Mouse (Mus musculus): ENCODE measurements at regions not wholly inside any gene's neighbourhood (a gene's known extent, or its start where the extent isn't known, plus 50 kb on each side); places are given as distances from the start of the nearest gene placed in this dataset.
A peak's percentile ranks its signal among the peaks of the same experiment; 100 is the strongest.

- no peak for DNase-seq (ENCODE audit: low spot score in 2 of 2)
Measured at GRCm38 (mm10) chr8:8102010-8102727, 558.9 kb downstream of the Efnb2 start.

- DNase-seq (ENCODE audit: low spot score in 2 of 2), result no peak
Measured at GRCm38 (mm10) chr8:8092551-8092950, 568.5 kb downstream of the Efnb2 start.

GRCm38 (mm10) chr8:8084652-8085051 is 576.4 kb downstream of the Efnb2 start:
- peak; percentile 17 to 20 for DNase-seq (ENCODE audit: low spot score in 2 of 2)

- no peak for DNase-seq (ENCODE audit: low spot score in 2 of 2)
Measured at GRCm38 (mm10) chr8:8064074-8064473, 597.0 kb downstream of the Efnb2 start.

GRCm38 (mm10) chr8:8054224-8054916 is 606.7 kb downstream of the Efnb2 start:
- no peak for DNase-seq (ENCODE audit: low spot score in 2 of 2)

- DNase-seq (ENCODE audit: low spot score in 2 of 2), result no peak
Measured at GRCm38 (mm10) chr8:8051186-8051585, 609.9 kb downstream of the Efnb2 start.

GRCm38 (mm10) chr8:8050778-8051177 is 610.3 kb downstream of the Efnb2 start:
- no peak for DNase-seq (ENCODE audit: low spot score in 2 of 2)

- DNase-seq (ENCODE audit: low spot score in 2 of 2), result no peak
Measured at GRCm38 (mm10) chr8:8044926-8045325, 616.1 kb downstream of the Efnb2 start.

GRCm38 (mm10) chr8:8044296-8044695 is 616.7 kb downstream of the Efnb2 start:
- no peak for DNase-seq (ENCODE audit: low spot score in 2 of 2)

GRCm38 (mm10) chr8:8037929-8038328 is 623.1 kb downstream of the Efnb2 start:
- DNase-seq (ENCODE audit: low spot score in 2 of 2), result no peak

GRCm38 (mm10) chr8:8011151-8011550 is 649.9 kb downstream of the Efnb2 start:
- no peak for DNase-seq (ENCODE audit: low spot score in 2 of 2)

- no peak for DNase-seq (ENCODE audit: low spot score in 2 of 2)
Measured at GRCm38 (mm10) chr8:7994905-7995304, 666.1 kb downstream of the Efnb2 start.

GRCm38 (mm10) chr8:7988820-7989219 is 672.2 kb downstream of the Efnb2 start:
- no peak for DNase-seq (ENCODE audit: low spot score in 2 of 2)

- no peak for DNase-seq (ENCODE audit: low spot score in 2 of 2)
Measured at GRCm38 (mm10) chr8:7977020-7977419, 684.0 kb downstream of the Efnb2 start.

GRCm38 (mm10) chr8:7973791-7974190 is 687.3 kb downstream of the Efnb2 start:
- DNase-seq (ENCODE audit: low spot score in 2 of 2), result no peak

GRCm38 (mm10) chr8:7964276-7964675 is 696.8 kb downstream of the Efnb2 start:
- DNase-seq (ENCODE audit: low spot score in 2 of 2), result no peak

GRCm38 (mm10) chr8:7956745-7957144 is 704.3 kb downstream of the Efnb2 start:
- DNase-seq (ENCODE audit: low spot score in 2 of 2), result no peak

GRCm38 (mm10) chr8:7954851-7955250 is 706.2 kb downstream of the Efnb2 start:
- no peak for DNase-seq (ENCODE audit: low spot score in 2 of 2)

- no peak for DNase-seq (ENCODE audit: low spot score in 2 of 2)
Measured at GRCm38 (mm10) chr8:7945966-7946775, 714.9 kb downstream of the Efnb2 start.

- no peak for DNase-seq (ENCODE audit: low spot score in 2 of 2)
Measured at GRCm38 (mm10) chr8:7936596-7936995, 724.4 kb downstream of the Efnb2 start.

GRCm38 (mm10) chr8:7919416-7919815 is 741.6 kb downstream of the Efnb2 start:
- no peak for DNase-seq (ENCODE audit: low spot score in 2 of 2)

GRCm38 (mm10) chr8:7894338-7894737 is 766.7 kb downstream of the Efnb2 start:
- DNase-seq (ENCODE audit: low spot score in 2 of 2), result no peak
